Mouse (Mus musculus): Measurements from ENCODE around the gene Dcun1d2. TPM values are rescaled to one million over a fixed set of nuclear protein-coding genes. Genes with fewer than 3 reads are reported as not detected.

Dcun1d2 gene
- polyA plus RNA-seq, 1 experiment: 5.4 TPM

- H3K4me1 ChIP-seq (ENCODE audit: control insufficient read depth, insufficient read depth, low read length): no peaks in the 10 kb centered on the region
- no peak overlapping the region for H3K27ac ChIP-seq (ENCODE audit: control insufficient read depth, insufficient read depth, low read depth, low read length)
- H3K4me3 ChIP-seq (ENCODE audit: control insufficient read depth, low read depth, low read length): no peak overlapping the region
- TF ChIP-seq CTCF (IDR thresholded peaks at IDR 0.05; ENCODE audit: control insufficient read depth, insufficient read depth, insufficient replicate concordance, low read depth, low read length): no peak
- TF ChIP-seq POLR2A (IDR thresholded peaks at IDR 0.05; ENCODE audit: control insufficient read depth, low read depth, low read length): no peak
- no peaks in the 10 kb centered on the region for H3K36me3 ChIP-seq (ENCODE audit: control insufficient read depth, insufficient read depth, low read length)
- no peaks in the 10 kb centered on the region for H3K27me3 ChIP-seq (ENCODE audit: control insufficient read depth, insufficient read depth, low read length)
These were observed 24.6 kb downstream of the Dcun1d2 start for GRCm38 (mm10) chr8:13263376-13263775.

GRCm38 (mm10) chr8:13254019-13254418 is 33.9 kb downstream of the Dcun1d2 start, which contains the start of gene Adprhl1:
Gene Adprhl1, minus strand, starts transcription at chr8:13254162.
- Histone ChIP-seq H3K27me3 (ENCODE audit: control insufficient read depth, insufficient read depth, low read length) (no peaks in the 10 kb centered on the region), H3K27ac (ENCODE audit: control insufficient read depth, insufficient read depth, low read depth, low read length) (no peak within 1 kb of the TSS), H3K4me1 (ENCODE audit: control insufficient read depth, insufficient read depth, low read length) (no peaks in the 10 kb centered on the region; the same call in 1 of the 2 replicates), H3K36me3 (ENCODE audit: control insufficient read depth, insufficient read depth, low read length) (no peaks in the 10 kb centered on the region; the same call in 1 of the 2 replicates), H3K4me3 (ENCODE audit: control insufficient read depth, low read depth, low read length) (no peak within 1 kb of the TSS)
- peak; percentile 84; the same call in 1 of the 2 replicates for TF ChIP-seq CTCF (IDR thresholded peaks at IDR 0.05; ENCODE audit: control insufficient read depth, insufficient read depth, insufficient replicate concordance, low read depth, low read length)
- TF ChIP-seq POLR2A (IDR thresholded peaks at IDR 0.05; ENCODE audit: control insufficient read depth, low read depth, low read length): no peak

- Histone ChIP-seq H3K27ac (ENCODE audit: control insufficient read depth, insufficient read depth, low read depth, low read length) (no peak overlapping the region), H3K4me1 (ENCODE audit: control insufficient read depth, insufficient read depth, low read length) (no peaks in the 10 kb centered on the region; the same call in 1 of the 2 replicates), H3K36me3 (ENCODE audit: control insufficient read depth, insufficient read depth, low read length) (no peaks in the 10 kb centered on the region; the same call in 1 of the 2 replicates), H3K4me3 (ENCODE audit: control insufficient read depth, low read depth, low read length) (no peak overlapping the region), H3K27me3 (ENCODE audit: control insufficient read depth, insufficient read depth, low read length) (no peaks in the 10 kb centered on the region)
- TF ChIP-seq POLR2A (IDR thresholded peaks at IDR 0.05; ENCODE audit: control insufficient read depth, low read depth, low read length): no peak
- no peak for TF ChIP-seq CTCF (IDR thresholded peaks at IDR 0.05; ENCODE audit: control insufficient read depth, insufficient read depth, insufficient replicate concordance, low read depth, low read length)
These were observed 34.5 kb downstream of the Dcun1d2 start for GRCm38 (mm10) chr8:13253413-13253812.

- H3K27me3 ChIP-seq (ENCODE audit: control insufficient read depth, insufficient read depth, low read length): no peaks in the 10 kb centered on the region
- H3K27ac ChIP-seq (ENCODE audit: control insufficient read depth, insufficient read depth, low read depth, low read length): no peak overlapping the region
- no peaks in the 10 kb centered on the region; the same call in 1 of the 2 replicates for H3K4me1 ChIP-seq (ENCODE audit: control insufficient read depth, insufficient read depth, low read length)
- H3K36me3 ChIP-seq (ENCODE audit: control insufficient read depth, insufficient read depth, low read length): no peaks in the 10 kb centered on the region; the same call in 1 of the 2 replicates
- TF ChIP-seq CTCF (IDR thresholded peaks at IDR 0.05; ENCODE audit: control insufficient read depth, insufficient read depth, insufficient replicate concordance, low read depth, low read length) (no peak), POLR2A (IDR thresholded peaks at IDR 0.05; ENCODE audit: control insufficient read depth, low read depth, low read length) (no peak)
- no peak overlapping the region for H3K4me3 ChIP-seq (ENCODE audit: control insufficient read depth, low read depth, low read length)
These were observed 35.1 kb downstream of the Dcun1d2 start for GRCm38 (mm10) chr8:13252837-13253236.

- Histone ChIP-seq H3K27ac (ENCODE audit: control insufficient read depth, insufficient read depth, low read depth, low read length) (no peak overlapping the region), H3K4me1 (ENCODE audit: control insufficient read depth, insufficient read depth, low read length) (no peaks in the 10 kb centered on the region), H3K36me3 (ENCODE audit: control insufficient read depth, insufficient read depth, low read length) (no peaks in the 10 kb centered on the region), H3K27me3 (ENCODE audit: control insufficient read depth, insufficient read depth, low read length) (no peaks in the 10 kb centered on the region), H3K4me3 (ENCODE audit: control insufficient read depth, low read depth, low read length) (no peak overlapping the region)
- TF ChIP-seq CTCF (IDR thresholded peaks at IDR 0.05; ENCODE audit: control insufficient read depth, insufficient read depth, insufficient replicate concordance, low read depth, low read length) (no peak), POLR2A (IDR thresholded peaks at IDR 0.05; ENCODE audit: control insufficient read depth, low read depth, low read length) (no peak)
These were observed 43.5 kb downstream of the Dcun1d2 start for GRCm38 (mm10) chr8:13244343-13244880.

- no peaks in the 10 kb centered on the region for H3K27me3 ChIP-seq (ENCODE audit: control insufficient read depth, insufficient read depth, low read length)
- TF ChIP-seq POLR2A (IDR thresholded peaks at IDR 0.05; ENCODE audit: control insufficient read depth, low read depth, low read length): no peak
- no peak for TF ChIP-seq CTCF (IDR thresholded peaks at IDR 0.05; ENCODE audit: control insufficient read depth, insufficient read depth, insufficient replicate concordance, low read depth, low read length)
- H3K27ac ChIP-seq (ENCODE audit: control insufficient read depth, insufficient read depth, low read depth, low read length): no peak overlapping the region
- no peaks in the 10 kb centered on the region for H3K4me1 ChIP-seq (ENCODE audit: control insufficient read depth, insufficient read depth, low read length)
- H3K36me3 ChIP-seq (ENCODE audit: control insufficient read depth, insufficient read depth, low read length): no peaks in the 10 kb centered on the region
- no peak overlapping the region for H3K4me3 ChIP-seq (ENCODE audit: control insufficient read depth, low read depth, low read length)
These were observed 44.7 kb downstream of the Dcun1d2 start for GRCm38 (mm10) chr8:13242985-13243870.

GRCm38 (mm10) chr8:13240691-13241090 is 47.2 kb downstream of the Dcun1d2 start:
- no peak overlapping the region for H3K4me3 ChIP-seq (ENCODE audit: control insufficient read depth, low read depth, low read length)
- TF ChIP-seq POLR2A (IDR thresholded peaks at IDR 0.05; ENCODE audit: control insufficient read depth, low read depth, low read length) (no peak), CTCF (IDR thresholded peaks at IDR 0.05; ENCODE audit: control insufficient read depth, insufficient read depth, insufficient replicate concordance, low read depth, low read length) (no peak)
- no peaks in the 10 kb centered on the region for H3K27me3 ChIP-seq (ENCODE audit: control insufficient read depth, insufficient read depth, low read length)
- no peak overlapping the region for H3K27ac ChIP-seq (ENCODE audit: control insufficient read depth, insufficient read depth, low read depth, low read length)
- H3K4me1 ChIP-seq (ENCODE audit: control insufficient read depth, insufficient read depth, low read length): no peaks in the 10 kb centered on the region
- H3K36me3 ChIP-seq (ENCODE audit: control insufficient read depth, insufficient read depth, low read length): no peaks in the 10 kb centered on the region
